Mouse (Mus musculus): ENCODE measurements at regions not wholly inside any gene's neighbourhood (a gene's known extent, or its start where the extent isn't known, plus 50 kb on each side); places are given as distances from the start of the nearest gene placed in this dataset.

DNA sequence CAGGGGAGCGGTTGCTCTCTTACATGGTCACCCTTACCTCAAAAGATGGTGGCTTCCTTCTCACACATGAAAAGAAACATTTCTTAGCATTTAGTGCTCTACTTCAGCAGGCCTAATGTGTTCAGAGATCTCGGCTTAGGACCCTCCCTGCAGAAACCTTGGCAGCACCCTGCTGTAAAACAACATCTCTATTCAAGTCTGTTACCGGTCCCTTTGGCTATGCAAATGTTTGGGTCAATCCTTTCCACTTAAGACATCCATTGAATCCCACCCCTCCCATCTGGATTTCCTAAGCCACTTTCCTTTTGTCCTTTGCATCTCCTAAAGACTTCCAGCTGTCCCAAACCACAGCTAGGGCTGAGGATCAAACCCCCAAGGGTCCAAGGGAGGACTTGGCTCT, 294.2 kb downstream of the Gm11011 start:
- H3K4me2 ChIP-seq (ENCODE audit: low read depth, low read length) = no peak overlapping the region
- H3K27me3 ChIP-seq (ENCODE audit: control insufficient read depth, insufficient read depth, low read length) = no peaks in the 10 kb centered on the region
- no peak overlapping the region for H3K4me3 ChIP-seq (replicated peaks; ENCODE audit: low read length)
- no peak overlapping the region for H3K9ac ChIP-seq (ENCODE audit: low read length)
- no peak for ATAC-seq (ENCODE audit: insufficient read depth, low FRiP score)
- H3K4me1 ChIP-seq (ENCODE audit: control insufficient read depth, insufficient read depth, low read length) = no peaks in the 10 kb centered on the region; the same call in 1 of the 2 replicates
- no peaks in the 10 kb centered on the region for H3K36me3 ChIP-seq (ENCODE audit: control insufficient read depth, insufficient read depth, low read length)
- H3K9me3 ChIP-seq (replicated peaks; ENCODE audit: control insufficient read depth, low read length) = no peaks in the 10 kb centered on the region
- H3K27ac ChIP-seq (ENCODE audit: low read length) = no peak overlapping the region
- WGBS = 47% methylated on average over 3 of the region's 3 CpGs

DNA sequence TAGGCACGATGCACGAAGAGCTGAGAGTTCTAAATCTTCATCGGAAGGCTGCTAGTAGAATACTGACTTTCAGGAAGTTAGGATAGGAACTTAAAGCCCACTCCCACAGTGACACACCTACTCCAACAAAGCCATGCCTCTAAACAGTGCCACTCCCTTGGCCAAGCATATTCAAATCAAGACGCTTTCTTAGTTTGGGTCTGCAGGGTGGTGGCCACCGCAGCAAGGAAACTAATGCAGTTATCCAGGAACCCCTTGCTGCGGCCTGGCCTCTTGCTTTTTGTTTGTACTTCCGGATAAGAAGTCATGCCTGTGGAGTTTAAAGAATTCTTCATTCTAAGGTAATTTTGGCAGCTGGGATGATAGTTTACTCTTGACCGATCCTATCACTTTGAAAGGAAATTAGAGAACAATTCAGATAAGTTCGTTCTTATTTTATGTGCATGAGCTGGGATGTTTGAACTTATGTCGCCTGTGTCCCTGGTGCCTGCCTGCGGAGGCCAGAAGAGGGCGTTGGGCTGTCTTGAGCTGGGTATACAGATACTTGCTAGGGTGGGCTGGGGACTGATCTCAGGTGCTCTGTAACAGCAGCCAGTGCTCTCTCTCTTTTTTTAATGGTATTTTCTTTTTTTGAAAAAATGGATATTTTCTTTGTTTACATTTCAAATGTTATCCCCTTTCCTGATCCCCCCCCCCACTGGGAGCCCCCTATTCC, 298.5 kb downstream of the Gm11011 start:
- Histone ChIP-seq H3K4me2 (ENCODE audit: low read depth, low read length) (no peak overlapping the region), H3K27me3 (ENCODE audit: control insufficient read depth, insufficient read depth, low read length) (no peaks in the 10 kb centered on the region), H3K9ac (ENCODE audit: low read length) (no peak overlapping the region), H3K36me3 (ENCODE audit: control insufficient read depth, insufficient read depth, low read length) (no peaks in the 10 kb centered on the region), H3K27ac (ENCODE audit: low read length) (no peak overlapping the region), H3K9me3 (replicated peaks; ENCODE audit: control insufficient read depth, low read length) (no peaks in the 10 kb centered on the region), H3K4me3 (replicated peaks; ENCODE audit: low read length) (no peak overlapping the region), H3K4me1 (ENCODE audit: control insufficient read depth, insufficient read depth, low read length) (no peaks in the 10 kb centered on the region)
- ATAC-seq (ENCODE audit: insufficient read depth, low FRiP score) = no peak
- whole genome bisulfite sequencing = 78% methylated on average over 12 of the region's 12 CpGs

DNA sequence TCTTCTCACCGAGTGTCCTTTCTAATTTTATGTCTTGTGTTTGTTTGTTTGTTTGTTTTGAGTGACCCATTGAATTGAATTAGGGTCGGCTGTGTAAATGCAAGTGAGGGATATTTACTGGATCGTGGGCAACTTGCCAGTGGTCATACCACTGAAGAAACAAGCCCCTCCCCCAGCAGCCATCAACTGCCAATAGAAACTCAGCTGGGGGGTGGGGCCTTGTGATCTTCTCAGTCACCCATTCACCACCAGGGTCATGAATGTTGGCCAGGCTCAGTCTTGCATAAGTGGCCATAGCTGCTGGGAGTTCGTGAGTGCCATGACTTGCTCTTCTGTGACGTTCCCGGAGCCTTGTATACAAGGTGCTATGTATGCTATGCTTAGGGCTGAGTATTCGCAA, 300.8 kb downstream of the Gm11011 start:
- H3K4me2 ChIP-seq (ENCODE audit: low read depth, low read length) = no peak overlapping the region
- H3K9me3 ChIP-seq (replicated peaks; ENCODE audit: control insufficient read depth, low read length) = no peaks in the 10 kb centered on the region
- H3K27me3 ChIP-seq (ENCODE audit: control insufficient read depth, insufficient read depth, low read length) = no peaks in the 10 kb centered on the region
- no peak overlapping the region for H3K9ac ChIP-seq (ENCODE audit: low read length)
- ATAC-seq (ENCODE audit: insufficient read depth, low FRiP score) = no peak
- H3K36me3 ChIP-seq (ENCODE audit: control insufficient read depth, insufficient read depth, low read length) = no peaks in the 10 kb centered on the region
- H3K4me1 ChIP-seq (ENCODE audit: control insufficient read depth, insufficient read depth, low read length) = no peaks in the 10 kb centered on the region
- WGBS = 85% methylated on average over 7 of the region's 7 CpGs
- H3K4me3 ChIP-seq (replicated peaks; ENCODE audit: low read length) = no peak overlapping the region
- H3K27ac ChIP-seq (ENCODE audit: low read length) = no peak overlapping the region

- Histone ChIP-seq H3K9ac (ENCODE audit: low read length) (no peak overlapping the region), H3K27me3 (ENCODE audit: control insufficient read depth, insufficient read depth, low read length) (no peaks in the 10 kb centered on the region), H3K9me3 (replicated peaks; ENCODE audit: control insufficient read depth, low read length) (no peaks in the 10 kb centered on the region), H3K4me2 (ENCODE audit: low read depth, low read length) (no peak overlapping the region), H3K4me3 (replicated peaks; ENCODE audit: low read length) (no peak overlapping the region), H3K36me3 (ENCODE audit: control insufficient read depth, insufficient read depth, low read length) (no peaks in the 10 kb centered on the region), H3K4me1 (ENCODE audit: control insufficient read depth, insufficient read depth, low read length) (no peaks in the 10 kb centered on the region), H3K27ac (ENCODE audit: low read length) (no peak overlapping the region)
- ATAC-seq (ENCODE audit: insufficient read depth, low FRiP score) = no peak
- 73% methylated on average over 13 of the region's 13 CpGs for WGBS
These were observed 304.9 kb downstream of the Gm11011 start for GRCm38 (mm10) chr2:169282508-169283117.

- no peak for ATAC-seq (ENCODE audit: insufficient read depth, low FRiP score)
- Histone ChIP-seq H3K9me3 (replicated peaks; ENCODE audit: control insufficient read depth, low read length) (no peaks in the 10 kb centered on the region), H3K27me3 (ENCODE audit: control insufficient read depth, insufficient read depth, low read length) (no peaks in the 10 kb centered on the region), H3K4me3 (replicated peaks; ENCODE audit: low read length) (no peak overlapping the region), H3K27ac (ENCODE audit: low read length) (no peak overlapping the region), H3K4me1 (ENCODE audit: control insufficient read depth, insufficient read depth, low read length) (no peaks in the 10 kb centered on the region), H3K4me2 (ENCODE audit: low read depth, low read length) (no peak overlapping the region), H3K9ac (ENCODE audit: low read length) (no peak overlapping the region), H3K36me3 (ENCODE audit: control insufficient read depth, insufficient read depth, low read length) (no peaks in the 10 kb centered on the region)
- 90% methylated on average over 4 of the region's 4 CpGs for WGBS
These were observed 312.2 kb downstream of the Gm11011 start for GRCm38 (mm10) chr2:169275371-169275770.

- Histone ChIP-seq H3K9ac (ENCODE audit: low read length) (no peak overlapping the region), H3K27me3 (ENCODE audit: control insufficient read depth, insufficient read depth, low read length) (no peaks in the 10 kb centered on the region), H3K27ac (ENCODE audit: low read length) (no peak overlapping the region), H3K4me2 (ENCODE audit: low read depth, low read length) (no peak overlapping the region), H3K36me3 (ENCODE audit: control insufficient read depth, insufficient read depth, low read length) (no peaks in the 10 kb centered on the region), H3K4me1 (ENCODE audit: control insufficient read depth, insufficient read depth, low read length) (no peaks in the 10 kb centered on the region), H3K4me3 (replicated peaks; ENCODE audit: low read length) (no peak overlapping the region), H3K9me3 (replicated peaks; ENCODE audit: control insufficient read depth, low read length) (no peaks in the 10 kb centered on the region)
- ATAC-seq (ENCODE audit: insufficient read depth, low FRiP score) = no peak
- WGBS = 61% methylated on average over 1 of the region's 1 CpGs
These were observed 313.4 kb downstream of the Gm11011 start for GRCm38 (mm10) chr2:169274101-169274500.

DNA sequence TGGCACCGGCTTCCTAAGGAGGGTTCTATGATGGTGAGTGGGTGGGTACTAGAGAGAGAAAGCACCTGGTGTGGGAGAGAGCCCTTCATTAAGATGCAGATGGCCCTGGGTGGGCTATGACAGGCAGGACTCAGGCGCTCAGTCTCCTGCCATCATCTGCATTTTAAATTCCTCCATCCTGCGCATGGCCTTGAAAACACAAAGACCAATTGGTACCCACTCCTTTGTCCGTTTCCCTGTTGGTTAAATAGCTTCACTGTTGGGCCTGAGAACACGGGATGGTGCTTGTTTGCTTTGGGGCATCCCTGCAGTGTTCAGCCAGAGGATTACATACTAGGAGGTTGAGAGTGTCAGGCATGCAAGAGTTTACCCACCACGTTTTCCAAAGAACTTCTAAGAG, 314.9 kb downstream of the Gm11011 start:
- no peak for ATAC-seq (ENCODE audit: insufficient read depth, low FRiP score)
- Histone ChIP-seq H3K9me3 (replicated peaks; ENCODE audit: control insufficient read depth, low read length) (no peaks in the 10 kb centered on the region), H3K27me3 (ENCODE audit: control insufficient read depth, insufficient read depth, low read length) (no peaks in the 10 kb centered on the region), H3K4me3 (replicated peaks; ENCODE audit: low read length) (no peak overlapping the region), H3K4me2 (ENCODE audit: low read depth, low read length) (no peak overlapping the region), H3K36me3 (ENCODE audit: control insufficient read depth, insufficient read depth, low read length) (no peaks in the 10 kb centered on the region), H3K27ac (ENCODE audit: low read length) (no peak overlapping the region), H3K9ac (ENCODE audit: low read length) (no peak overlapping the region), H3K4me1 (ENCODE audit: control insufficient read depth, insufficient read depth, low read length) (no peaks in the 10 kb centered on the region)
- 36% methylated on average over 6 of the region's 6 CpGs for WGBS

DNA sequence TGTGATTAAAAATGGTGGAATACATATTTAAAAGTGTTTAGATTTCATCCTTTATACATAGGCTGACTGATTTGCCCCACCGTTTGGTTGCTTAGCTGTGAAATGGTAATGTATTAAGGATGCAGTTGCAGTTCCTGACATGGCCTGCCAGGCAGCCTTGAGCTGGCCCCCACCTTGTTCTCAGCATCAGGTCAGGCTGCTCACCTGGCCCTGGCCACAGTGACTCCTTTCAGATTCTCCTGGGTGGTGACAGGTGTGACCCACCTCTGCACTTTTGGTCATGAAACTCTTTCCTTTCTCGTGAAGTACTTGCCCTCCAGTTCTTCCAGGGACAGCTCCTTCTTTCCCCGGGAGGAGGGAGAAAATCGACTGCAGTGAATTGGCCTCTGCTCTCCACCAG, 315.5 kb downstream of the Gm11011 start:
- ATAC-seq (ENCODE audit: insufficient read depth, low FRiP score) = no peak
- no peaks in the 10 kb centered on the region for H3K36me3 ChIP-seq (ENCODE audit: control insufficient read depth, insufficient read depth, low read length)
- no peaks in the 10 kb centered on the region for H3K4me1 ChIP-seq (ENCODE audit: control insufficient read depth, insufficient read depth, low read length)
- 40% methylated on average over 4 of the region's 4 CpGs for WGBS
- H3K4me2 ChIP-seq (ENCODE audit: low read depth, low read length) = no peak overlapping the region
- H3K27ac ChIP-seq (ENCODE audit: low read length) = no peak overlapping the region
- H3K9me3 ChIP-seq (replicated peaks; ENCODE audit: control insufficient read depth, low read length) = no peaks in the 10 kb centered on the region
- H3K27me3 ChIP-seq (ENCODE audit: control insufficient read depth, insufficient read depth, low read length) = no peaks in the 10 kb centered on the region
- no peak overlapping the region for H3K9ac ChIP-seq (ENCODE audit: low read length)
- no peak overlapping the region for H3K4me3 ChIP-seq (replicated peaks; ENCODE audit: low read length)

DNA sequence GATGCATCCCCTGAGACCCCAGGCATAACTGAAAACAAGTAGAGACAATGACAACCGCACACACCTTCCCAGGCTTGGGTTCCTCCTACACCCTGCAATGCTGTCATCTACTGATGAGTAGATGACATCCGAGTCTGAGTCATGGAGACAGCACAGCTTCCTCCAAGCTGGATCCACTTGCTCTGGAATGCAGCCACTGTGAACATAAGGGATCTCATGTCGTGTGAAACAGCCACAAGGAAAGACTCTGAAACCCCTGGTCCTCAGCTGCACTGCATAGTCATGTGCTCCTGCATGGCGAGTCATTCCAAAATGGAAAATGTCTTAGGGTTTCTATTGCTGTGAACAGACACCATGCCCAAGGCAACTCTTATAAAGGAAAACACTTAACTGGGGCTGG, 305.2 kb upstream of the Zfp64 start:
- no peaks in the 10 kb centered on the region for H3K36me3 ChIP-seq (ENCODE audit: control insufficient read depth, insufficient read depth, low read length)
- no peak overlapping the region for H3K4me2 ChIP-seq (ENCODE audit: low read depth, low read length)
- H3K4me1 ChIP-seq (ENCODE audit: control insufficient read depth, insufficient read depth, low read length) = no peaks in the 10 kb centered on the region
- no peak overlapping the region for H3K4me3 ChIP-seq (replicated peaks; ENCODE audit: low read length)
- no peak for ATAC-seq (ENCODE audit: insufficient read depth, low FRiP score)
- no peak overlapping the region for H3K27ac ChIP-seq (ENCODE audit: low read length)
- WGBS = 80% methylated on average over 4 of the region's 4 CpGs
- H3K9ac ChIP-seq (ENCODE audit: low read length) = no peak overlapping the region
- no peaks in the 10 kb centered on the region for H3K9me3 ChIP-seq (replicated peaks; ENCODE audit: control insufficient read depth, low read length)
- no peaks in the 10 kb centered on the region for H3K27me3 ChIP-seq (ENCODE audit: control insufficient read depth, insufficient read depth, low read length)

Data from stomach, embryonic 16.5 days (tissue).